Mouse (Mus musculus) C2C12 (cell line): Measurements from ENCODE around the gene Vapb. TPM values are rescaled to one million over a fixed set of nuclear protein-coding genes. Genes with fewer than 3 reads are reported as not detected.

Source experiments
- H3K27me3 ChIP-seq: one replicate; pipeline ENCODE4 v1.6.1; 2011; ENCODE audit not compliant: control insufficient read depth, insufficient read depth, insufficient read length
- H3K36me3 ChIP-seq: one replicate; pipeline ENCODE4 v1.6.1; 2011; ENCODE audit not compliant: control insufficient read depth, insufficient read depth
- H3K4me3 ChIP-seq: one replicate; pipeline ENCODE4 v1.5.1; 2011; ENCODE audit warnings: mild to moderate bottlenecking, control low read depth; ENCODE audit not compliant: poor library complexity, insufficient read depth, severe bottlenecking
- H3K79me2 ChIP-seq: one replicate; pipeline ENCODE4 v1.6.1; 2011; ENCODE audit not compliant: control insufficient read depth, insufficient read depth
- H3K79me3 ChIP-seq: one replicate; pipeline ENCODE4 v1.6.1; 2011; ENCODE audit warnings: low read depth, control low read depth
- H3ac ChIP-seq: one replicate; pipeline ENCODE3; 2011; ENCODE audit warnings: low read depth; ENCODE audit not compliant: control insufficient read depth, insufficient read length
- CEBPB ChIP-seq: IDR thresholded peaks from one replicate; pipeline ENCODE4 v1.6.1; 2011; ENCODE audit warnings: low read depth, mild to moderate bottlenecking, control low read depth, moderate library complexity
- CTCF ChIP-seq: IDR thresholded peaks from one replicate; pipeline ENCODE4 v1.5.1; 2011; ENCODE audit not compliant: control insufficient read depth, insufficient read depth, insufficient read length
- FOSL1 ChIP-seq: IDR thresholded peaks from one replicate; pipeline ENCODE4 v1.8.0; 2011; ENCODE audit warnings: mild to moderate bottlenecking, low read length; ENCODE audit not compliant: poor library complexity, insufficient read depth, severe bottlenecking
- MAX ChIP-seq: IDR thresholded peaks from one replicate; pipeline ENCODE4 v1.6.1; 2011; ENCODE audit warnings: mild to moderate bottlenecking, control low read depth
- MYOD1 ChIP-seq: IDR thresholded peaks from one replicate; pipeline ENCODE4 v1.6.1; 2011; ENCODE audit warnings: low read depth; ENCODE audit not compliant: control insufficient read depth, insufficient read length
- MYOG ChIP-seq: IDR thresholded peaks from one replicate; pipeline ENCODE4 v1.6.1; 2011; ENCODE audit not compliant: control insufficient read depth, insufficient read length; ENCODE audit errors: extremely low read depth
- USF1 ChIP-seq: IDR thresholded peaks from one replicate; pipeline ENCODE4 v1.6.1; 2011; ENCODE audit warnings: low read depth, mild to moderate bottlenecking, control low read depth, moderate library complexity
- long read RNA-seq, 2 experiments: library from polyadenylated mRNA; unstranded; transcript quantifications; one replicate each; pipeline ENCODE4 v2.0.0; 2019 to 2020
- polyA plus RNA-seq: library from polyadenylated mRNA; unstranded; fragments of >200 nt; fragmentation: generic; extraction: Trizol; gene quantifications from one replicate; pipeline ENCODE4 v1.2.1, GENCODE M21; 2012; ENCODE audit warnings: missing spikeins

Gene Vapb
- polyA plus RNA-seq: 37.4 TPM
- long read RNA-seq, experiment 1, full-length matches to known transcripts: 1 of 3 reads
- long read RNA-seq, experiment 1, partial matches to known transcripts: 0 of 3 reads
- long read RNA-seq, experiment 1, other reads (novel, unspliced or antisense): 2 of 3 reads
- long read RNA-seq, experiment 2, full-length matches to known transcripts: 54 of 59 reads
- long read RNA-seq, experiment 2, partial matches to known transcripts: 1 of 59 reads
- long read RNA-seq, experiment 2, other reads (novel, unspliced or antisense): 4 of 59 reads

DNA sequence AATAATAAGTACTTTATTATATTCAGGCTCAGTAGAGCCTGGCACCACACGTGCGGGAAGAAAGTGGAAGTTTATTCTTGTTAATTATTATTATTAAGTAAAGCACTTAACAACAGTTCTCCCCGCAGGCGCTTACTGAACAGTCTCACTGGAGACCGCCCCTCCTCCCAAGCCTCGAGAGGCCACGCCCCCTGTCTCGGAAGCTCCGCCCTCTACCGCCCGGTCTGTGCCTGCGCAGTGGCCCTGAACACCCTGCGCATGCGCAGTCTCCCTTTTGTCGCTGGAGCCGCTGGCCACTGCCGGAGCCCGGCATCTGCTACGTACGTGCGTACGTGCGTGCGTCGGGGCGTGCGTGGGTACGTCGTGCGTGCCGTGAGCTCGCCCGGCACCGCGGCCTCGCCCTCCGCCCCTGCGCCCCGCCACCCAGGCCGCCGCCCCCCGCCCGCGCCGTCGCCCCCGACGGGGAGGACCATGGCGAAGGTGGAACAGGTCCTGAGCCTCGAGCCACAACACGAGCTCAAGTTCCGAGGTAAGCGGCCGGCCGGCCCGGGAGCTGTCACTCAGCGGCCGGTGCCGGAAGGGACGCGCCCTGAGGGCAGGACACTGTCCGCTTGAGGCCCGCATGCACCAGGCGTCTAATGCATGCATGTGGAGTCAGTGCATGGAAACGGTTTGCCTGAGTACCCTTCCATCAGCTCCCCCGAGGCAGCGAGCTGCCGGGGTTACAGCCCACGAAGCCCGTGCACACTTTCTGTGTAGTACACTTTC is at the start of gene Vapb:
Vapb (plus strand) TSS at position 290 of the 768 bp plus-strand sequence.
- Histone ChIP-seq H3K79me2 (peaks cover 50% of the 10 kb centered on the region), H3K36me3 (peaks cover 23% of the 10 kb centered on the region), H3K27me3 (no peaks in the 10 kb centered on the region), H3K4me3 (peak within 1 kb of the TSS; percentile 96), H3K79me3 (peaks cover 49% of the 10 kb centered on the region), H3ac (peak within 1 kb of the TSS; percentile 87)
- TF ChIP-seq CEBPB: no peak
- TF ChIP-seq FOSL1: no peak
- no peak for TF ChIP-seq CTCF

DNA sequence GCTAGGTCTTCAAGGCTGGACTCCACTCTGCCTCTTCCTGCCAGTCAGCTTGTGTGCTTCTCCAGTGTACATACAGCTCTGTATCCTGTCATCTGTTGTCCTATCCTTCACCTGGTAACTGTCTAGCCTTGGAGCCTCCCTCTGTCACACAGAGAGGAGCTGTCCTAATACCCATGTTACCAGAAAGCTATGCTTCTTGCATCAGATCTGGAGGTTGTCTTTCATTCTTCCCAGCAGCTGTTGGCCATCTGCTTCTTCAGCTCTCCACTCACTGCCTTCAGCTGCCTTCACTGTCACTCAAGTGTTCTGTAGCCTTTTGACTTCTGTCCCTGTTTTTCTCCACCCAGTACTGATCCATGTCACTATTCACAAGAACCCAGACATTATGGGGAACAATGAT is 47.5 kb upstream of the Vapb start:
- Histone ChIP-seq H3K79me2 (peaks cover 42% of the 10 kb centered on the region), H3K36me3 (peaks cover 30% of the 10 kb centered on the region)

DNA sequence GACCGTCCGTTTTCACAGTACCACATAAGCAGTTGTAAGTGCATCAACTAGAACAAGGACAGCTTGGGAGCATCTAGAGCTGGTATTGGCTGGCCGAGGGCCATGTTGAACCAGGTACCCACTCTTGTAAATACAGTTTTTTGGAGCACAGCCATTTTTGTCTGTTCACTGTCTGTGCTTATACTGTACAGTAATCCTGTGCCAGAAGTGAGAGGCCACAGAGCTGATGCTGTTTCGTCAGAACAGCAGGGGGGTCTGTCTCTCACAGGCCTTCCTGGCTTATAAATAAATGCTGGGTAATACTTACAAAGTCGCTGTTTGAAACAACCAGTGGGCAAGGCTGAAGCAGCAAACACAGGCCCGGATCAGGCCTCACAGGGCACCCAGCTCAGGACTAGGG is 45.6 kb upstream of the Vapb start:
- Histone ChIP-seq H3K79me3 (no peaks in the 10 kb centered on the region), H3K36me3 (peaks cover 36% of the 10 kb centered on the region), H3ac (no peak overlapping the region), H3K4me3 (no peak overlapping the region), H3K79me2 (peaks cover 22% of the 10 kb centered on the region), H3K27me3 (no peaks in the 10 kb centered on the region)
- TF ChIP-seq USF1 (no peak), MAX (no peak), MYOD1 (no peak), CTCF (no peak), CEBPB (no peak), FOSL1 (no peak), MYOG (no peak)

More for the DNA sequence above, 47.5 kb upstream of the Vapb start:
- Histone ChIP-seq H3K4me3 (no peak overlapping the region), H3K79me3 (peaks cover 4% of the 10 kb centered on the region), H3ac (no peak overlapping the region), H3K27me3 (no peaks in the 10 kb centered on the region)
- TF ChIP-seq FOSL1: no peak
- no peak for TF ChIP-seq MAX

DNA sequence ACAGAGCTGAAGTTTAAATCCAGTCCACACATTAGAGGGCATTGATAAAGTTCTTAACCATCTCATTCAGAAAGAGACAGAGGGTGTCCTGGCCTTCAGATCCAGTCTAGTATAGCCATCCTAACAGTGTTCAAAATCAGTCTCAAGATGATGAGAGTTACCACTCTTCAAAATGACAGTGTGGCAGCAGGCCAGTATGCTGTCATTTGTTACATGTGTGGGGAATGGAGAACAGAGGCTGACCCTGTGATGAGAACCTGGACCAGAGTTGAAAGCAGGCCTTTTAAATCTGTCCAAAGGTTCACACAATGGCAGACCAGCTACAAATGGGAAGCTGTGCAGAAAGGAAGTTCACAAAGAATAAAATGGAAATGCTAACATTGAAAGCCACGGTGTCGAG is 44.6 kb upstream of the Vapb start:
- Histone ChIP-seq H3K4me3 (no peak overlapping the region), H3ac (no peak overlapping the region), H3K79me3 (no peaks in the 10 kb centered on the region), H3K36me3 (peaks cover 45% of the 10 kb centered on the region), H3K79me2 (peaks cover 13% of the 10 kb centered on the region), H3K27me3 (no peaks in the 10 kb centered on the region)
- no peak for TF ChIP-seq MAX
- TF ChIP-seq CTCF: no peak
- no peak for TF ChIP-seq MYOG
- no peak for TF ChIP-seq CEBPB
- TF ChIP-seq MYOD1: no peak
- TF ChIP-seq USF1: no peak
- no peak for TF ChIP-seq FOSL1

DNA sequence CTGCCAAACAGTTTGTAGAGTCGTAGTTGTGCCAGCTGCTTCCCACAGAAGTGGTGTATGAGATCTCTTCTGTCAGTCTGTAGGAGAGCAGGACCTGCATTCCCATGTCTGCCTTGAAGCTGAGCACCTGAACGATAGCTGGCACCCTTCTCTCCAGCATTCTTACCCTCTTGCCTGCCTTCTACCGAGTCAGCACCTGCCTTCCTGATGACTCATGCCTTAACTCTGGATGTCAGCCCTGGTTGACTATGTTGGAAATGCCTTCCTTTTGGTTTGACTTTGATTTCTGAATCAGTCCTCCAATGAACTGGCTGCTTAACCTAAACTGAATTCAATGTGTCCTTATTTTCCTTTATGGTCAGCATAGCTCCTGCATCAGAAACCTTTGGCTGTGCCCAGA is 38.5 kb upstream of the Vapb start:
- no peak overlapping the region for H3K4me3 ChIP-seq
- peaks cover 1% of the 10 kb centered on the region for H3K79me3 ChIP-seq
- H3K79me2 ChIP-seq: no peaks in the 10 kb centered on the region
- H3ac ChIP-seq: no peak overlapping the region
- H3K27me3 ChIP-seq: no peaks in the 10 kb centered on the region
- no peak for TF ChIP-seq CTCF
- H3K36me3 ChIP-seq: peaks cover 62% of the 10 kb centered on the region

DNA sequence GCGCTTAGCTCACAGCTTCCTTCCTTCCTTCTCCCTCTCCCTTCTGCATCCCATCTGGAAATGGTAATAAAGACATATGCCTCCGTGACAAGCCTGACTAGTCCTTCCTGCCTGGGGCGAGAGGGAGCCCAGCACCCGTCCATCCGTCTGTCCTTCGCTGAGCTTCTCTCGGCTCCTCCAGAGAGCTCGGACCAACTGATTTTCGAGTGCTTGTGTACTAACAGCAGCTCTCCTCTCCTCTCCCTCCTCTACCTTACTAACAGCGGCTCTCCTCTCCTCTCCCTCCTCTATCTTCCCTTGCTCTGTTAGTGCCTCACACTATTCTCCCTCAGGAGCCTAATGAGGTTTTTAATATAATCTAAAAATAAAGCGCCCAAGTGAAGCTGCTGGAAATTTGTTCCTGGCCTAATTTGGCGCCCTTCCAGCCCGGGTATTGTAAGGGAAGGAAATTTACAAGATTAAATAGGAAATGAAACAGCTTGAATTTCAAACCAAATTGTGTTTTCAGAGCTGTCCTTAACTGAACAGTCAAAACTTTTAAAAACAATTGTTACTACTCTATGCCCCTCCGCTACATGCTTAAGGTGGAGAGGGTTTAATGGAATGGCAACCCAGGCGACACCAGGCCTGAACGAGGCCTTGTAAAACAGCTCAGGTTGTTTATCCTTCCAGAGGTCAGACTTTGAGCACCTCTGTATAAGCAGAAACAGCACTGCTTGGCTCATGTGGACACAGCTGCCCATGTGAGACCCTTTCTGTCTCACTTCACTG is 35.0 kb upstream of the Vapb start:
- Histone ChIP-seq H3ac (no peak overlapping the region), H3K79me3 (peaks cover 1% of the 10 kb centered on the region), H3K4me3 (no peak overlapping the region), H3K27me3 (no peaks in the 10 kb centered on the region), H3K79me2 (no peaks in the 10 kb centered on the region), H3K36me3 (peaks cover 50% of the 10 kb centered on the region)
- TF ChIP-seq MYOG (no peak), USF1 (no peak), FOSL1 (no peak), MAX (no peak), CTCF (no peak), CEBPB (no peak)
